Mouse (Mus musculus): ENCODE measurements around the gene Slit3. TPM values are rescaled to one million over a fixed set of nuclear protein-coding genes. Genes with fewer than 3 reads are reported as not detected.

Slit3 gene
- total and polyA plus RNA-seq, 3 experiments = 0.55 to 4.8 (median 2.8) TPM

- no peak for DNase-seq (ENCODE audit: extremely low read depth)
- peaks cover 2% of the 10 kb centered on the region for H3K27me3 ChIP-seq (replicated peaks)
- no peak overlapping the region for H3K4me3 ChIP-seq (replicated peaks in 1 of 3; ENCODE audit: low read depth in 2 of 3, low read length in 2 of 3, poor library complexity in 1 of 3)
- H3K9ac ChIP-seq (ENCODE audit: insufficient read depth, low read depth) = no peak overlapping the region
- in situ Hi-C loops (cut with MboI; ENCODE audit: low pct_ligation_motif_present, low pct_unique_long_range_greater_than_20kb, low sequenced_read_pairs) = no loop called here
- H3K9me3 ChIP-seq (replicated peaks; ENCODE audit: low read length) = peaks cover 2% of the 10 kb centered on the region
- H3K27ac ChIP-seq (ENCODE audit: insufficient read depth, low read depth) = no peak overlapping the region
- TF ChIP-seq RCOR1 (conservative IDR thresholded peaks at IDR 0.05; ENCODE audit: low read depth, low read length) (no peak), CHD2 (IDR thresholded peaks at IDR 0.05; ENCODE audit: low read length) (no peak), RAD21 (IDR thresholded peaks at IDR 0.05; ENCODE audit: low read depth, low read length) (no peak), IRF4 (IDR thresholded peaks at IDR 0.05; ENCODE audit: low read depth, low read length) (no peak), MAX (IDR thresholded peaks at IDR 0.05; ENCODE audit: low read length) (no peak), MEF2A (IDR thresholded peaks at IDR 0.05; ENCODE audit: borderline replicate concordance, low read depth, low read length) (no peak), GABPA (IDR thresholded peaks at IDR 0.05; ENCODE audit: insufficient replicate concordance, low read depth, low read length) (no peak), JUN (IDR thresholded peaks at IDR 0.05; ENCODE audit: insufficient read depth, low read depth, low read length) (no peak)
- dilution Hi-C loops (cut with MboI; ENCODE audit: extremely low pct_ligation_motif_present, extremely low pct_unique_long_range_greater_than_20kb, low sequenced_read_pairs) = no loop called here
- peaks cover 0 to 3% of the 10 kb centered on the region in 2 experiments; a peak in 1 of 4 replicates for H3K4me1 ChIP-seq (ENCODE audit: control insufficient read depth in 1 of 2, insufficient read depth in 2 of 2)
- H3K36me3 ChIP-seq (replicated peaks in 1 of 2; ENCODE audit: control insufficient read depth in 1 of 2, insufficient read depth in 1 of 2, low read length in 1 of 2) = no peaks in the 10 kb centered on the region
- H3K79me2 ChIP-seq (replicated peaks; ENCODE audit: control insufficient read depth, extremely low read depth, insufficient read depth, poor library complexity, severe bottlenecking) = no peaks in the 10 kb centered on the region
- H3K4me2 ChIP-seq (ENCODE audit: insufficient read depth, low read depth, poor library complexity, severe bottlenecking) = no peak overlapping the region
Measured at GRCm38 (mm10) chr11:35481611-35482363, 360.8 kb downstream of the Slit3 start.

GRCm38 (mm10) chr11:35487966-35488365 lies 366.9 kb downstream of the Slit3 start:
- H3K9ac ChIP-seq (ENCODE audit: insufficient read depth, low read depth) = no peak overlapping the region
- H3K27me3 ChIP-seq (replicated peaks) = no peaks in the 10 kb centered on the region
- H3K27ac ChIP-seq (ENCODE audit: insufficient read depth, low read depth) = no peak overlapping the region
- no peak overlapping the region for H3K4me2 ChIP-seq (ENCODE audit: insufficient read depth, low read depth, poor library complexity, severe bottlenecking)
- H3K79me2 ChIP-seq (replicated peaks; ENCODE audit: control insufficient read depth, extremely low read depth, insufficient read depth, poor library complexity, severe bottlenecking) = no peaks in the 10 kb centered on the region
- in situ Hi-C loops (cut with MboI; ENCODE audit: low pct_ligation_motif_present, low pct_unique_long_range_greater_than_20kb, low sequenced_read_pairs) (no loop called here), dilution Hi-C loops (cut with MboI; ENCODE audit: extremely low pct_ligation_motif_present, extremely low pct_unique_long_range_greater_than_20kb, low sequenced_read_pairs) (no loop called here)
- H3K4me1 ChIP-seq (ENCODE audit: control insufficient read depth in 1 of 2, insufficient read depth in 2 of 2) = no peaks in the 10 kb centered on the region
- TF ChIP-seq GABPA (IDR thresholded peaks at IDR 0.05; ENCODE audit: insufficient replicate concordance, low read depth, low read length) (no peak), JUN (IDR thresholded peaks at IDR 0.05; ENCODE audit: insufficient read depth, low read depth, low read length) (no peak), PAX5 (IDR thresholded peaks at IDR 0.05; ENCODE audit: low read length) (no peak), POLR2AphosphoS2 (IDR thresholded peaks at IDR 0.05; ENCODE audit: low read depth, low read length) (no peak), CTCF (conservative IDR thresholded peaks at IDR 0.05 in 1 of 2, IDR thresholded peaks at IDR 0.05 in 1 of 2; ENCODE audit: low read depth in 2 of 2, low read length in 2 of 2) (no peak), E2F4 (IDR thresholded peaks at IDR 0.05; ENCODE audit: insufficient replicate concordance, low read depth, low read length) (no peak), KAT2A (IDR thresholded peaks at IDR 0.05; ENCODE audit: insufficient replicate concordance, low read length) (no peak), MAZ (IDR thresholded peaks at IDR 0.05; ENCODE audit: low read depth, low read length) (no peak), IRF4 (IDR thresholded peaks at IDR 0.05; ENCODE audit: low read depth, low read length) (no peak), NRF1 (IDR thresholded peaks at IDR 0.05; ENCODE audit: low read depth, low read length) (no peak), SIN3A (IDR thresholded peaks at IDR 0.05; ENCODE audit: low read length) (no peak), RCOR1 (conservative IDR thresholded peaks at IDR 0.05; ENCODE audit: low read depth, low read length) (no peak), CHD1 (IDR thresholded peaks at IDR 0.05; ENCODE audit: low read depth, low read length) (no peak), MAX (IDR thresholded peaks at IDR 0.05; ENCODE audit: low read length) (no peak)
- no peaks in the 10 kb centered on the region for H3K9me3 ChIP-seq (replicated peaks; ENCODE audit: low read length)
- H3K4me3 ChIP-seq (replicated peaks in 1 of 3; ENCODE audit: low read depth in 2 of 3, low read length in 2 of 3, poor library complexity in 1 of 3) = no peak overlapping the region
- DNase-seq (ENCODE audit: extremely low read depth) = no peak
- H3K36me3 ChIP-seq (replicated peaks in 1 of 2; ENCODE audit: control insufficient read depth in 1 of 2, insufficient read depth in 1 of 2, low read length in 1 of 2) = no peaks in the 10 kb centered on the region
